Mouse (Mus musculus): Measurements from ENCODE around the gene Aldh3b2.

DNA sequence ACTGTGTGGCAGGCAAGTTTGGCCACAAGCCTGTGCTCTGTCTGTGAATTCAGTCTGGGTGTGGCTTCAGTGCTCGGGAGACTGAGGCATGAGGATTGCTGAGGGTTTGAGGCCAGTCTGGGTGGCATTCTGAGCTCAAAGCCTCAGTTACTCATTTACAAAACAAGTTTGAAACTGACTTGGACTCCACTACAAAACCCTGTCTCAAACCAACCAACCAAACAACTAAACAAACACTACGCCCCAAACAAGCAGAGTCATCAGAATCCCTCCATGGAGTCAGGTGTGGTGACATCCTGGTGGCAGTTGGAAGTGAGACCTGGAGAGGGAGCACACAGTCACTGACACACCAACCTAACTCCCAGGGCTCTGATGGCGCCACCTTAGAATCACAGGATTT, 21.8 kb upstream of the Aldh3b2 start:
- no peak for TF ChIP-seq POLR2A (IDR thresholded peaks at IDR 0.05; ENCODE audit: insufficient read length, low read depth)
- TF ChIP-seq POLR2AphosphoS2 (IDR thresholded peaks at IDR 0.05; ENCODE audit: insufficient read length, low read depth): no peak
- no peak for TF ChIP-seq MYOD1 (IDR thresholded peaks at IDR 0.05; ENCODE audit: control insufficient read depth in 1 of 3, insufficient read length in 2 of 3, low read depth in 2 of 3)
- TF ChIP-seq TCF3 (IDR thresholded peaks at IDR 0.05; ENCODE audit: insufficient read length, low read depth): no peak
- TF ChIP-seq USF1 (IDR thresholded peaks at IDR 0.05; ENCODE audit: low read depth): no peak
- TF ChIP-seq MAX (IDR thresholded peaks at IDR 0.05; ENCODE audit: low read depth): no peak
- no peak for TF ChIP-seq MYOG (IDR thresholded peaks at IDR 0.05; ENCODE audit: control insufficient read depth in 1 of 3, insufficient read depth in 1 of 3, insufficient read length in 2 of 3, low read depth in 2 of 3)
- no peak for TF ChIP-seq TCF12 (IDR thresholded peaks at IDR 0.05; ENCODE audit: insufficient read depth, poor library complexity, severe bottlenecking)
- no peak for TF ChIP-seq E2F4 (IDR thresholded peaks at IDR 0.05; ENCODE audit: insufficient read depth)
- no peak for TF ChIP-seq REST (IDR thresholded peaks at IDR 0.05; ENCODE audit: insufficient read depth, insufficient read length)
- no peak for TF ChIP-seq CEBPB (IDR thresholded peaks at IDR 0.05; ENCODE audit: insufficient read depth, poor library complexity, severe bottlenecking)
- no peak for TF ChIP-seq SRF (IDR thresholded peaks at IDR 0.05; ENCODE audit: control insufficient read depth, insufficient read length, low read depth)

Data from myocyte (in vitro differentiated cells).